Mouse (Mus musculus): ENCODE measurements around the gene Mrps21.

The Mrps21 gene

DNA sequence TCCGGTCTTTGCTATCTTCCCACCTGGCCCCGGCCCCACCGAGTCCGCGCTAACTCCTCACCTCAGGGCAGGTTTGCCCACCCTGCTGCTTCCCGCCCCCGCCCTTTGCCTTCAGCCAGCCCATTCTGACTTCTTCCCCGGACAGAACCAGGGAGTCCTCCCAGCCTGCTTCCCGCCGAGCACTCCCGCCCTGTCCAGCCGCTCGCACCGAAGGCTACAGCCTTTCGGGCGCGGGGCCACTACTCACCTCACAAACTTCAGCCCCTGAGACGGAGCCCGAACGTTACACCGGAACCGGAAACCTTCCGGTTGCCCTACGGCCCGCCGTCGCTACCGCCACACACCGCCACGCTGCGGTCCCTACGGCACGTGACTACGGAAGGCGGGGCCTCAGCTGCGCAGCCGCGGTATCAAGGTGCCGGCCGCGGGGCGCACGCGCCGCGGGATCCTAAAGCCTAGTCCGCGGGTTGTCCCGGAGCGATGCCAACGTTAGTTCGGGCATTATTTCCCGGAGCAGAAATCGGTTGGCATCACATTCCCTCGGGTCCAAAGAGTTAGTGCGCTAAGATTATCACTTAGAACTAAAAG, 15.7 kb downstream of the Mrps21 start, which contains the start of gene Prpf3:
Gene Prpf3 (minus strand): TSS at position 384 of the 588 bp plus-strand sequence.
- DNase-seq (ENCODE audit: low spot score in 2 of 2): peak; percentile 93 to 94

DNA sequence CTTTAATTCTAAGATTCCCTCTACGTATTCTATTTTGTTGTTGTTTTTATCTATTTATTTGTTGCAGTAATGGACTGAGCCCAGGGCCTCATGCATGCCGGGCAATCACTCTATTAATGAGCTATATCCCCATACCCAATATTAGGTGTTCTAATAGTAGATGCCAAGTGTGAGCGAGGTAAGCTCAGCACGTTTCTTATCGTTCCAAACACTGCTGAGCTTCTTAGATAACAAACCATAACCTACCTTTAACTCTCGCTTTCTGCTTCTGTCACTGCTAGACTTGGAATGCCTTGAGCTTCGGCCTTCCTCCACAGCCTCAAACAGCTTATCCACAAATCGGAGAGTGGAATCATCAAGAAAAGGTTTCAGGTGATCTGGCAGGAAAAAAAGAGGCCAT, 20.0 kb downstream of the Mrps21 start:
- no peak for DNase-seq (ENCODE audit: low spot score in 2 of 2)

DNA sequence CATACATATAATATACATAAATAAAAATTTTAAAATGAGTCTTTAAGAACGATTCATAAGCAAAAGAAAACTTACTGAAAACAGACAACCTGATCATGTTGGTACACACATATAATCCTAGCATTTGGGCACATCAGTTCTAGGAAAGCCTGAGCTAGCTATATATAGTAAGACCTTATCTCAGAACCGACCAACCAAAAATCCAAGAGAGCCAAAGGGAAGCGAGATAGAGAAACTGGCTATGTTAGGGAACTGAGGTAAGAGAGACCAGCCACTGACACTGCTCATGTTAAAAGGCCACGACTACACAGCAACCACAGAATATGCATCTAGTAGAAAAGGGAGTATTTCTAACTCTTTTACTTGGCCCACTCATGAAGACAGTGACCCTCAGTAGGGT, 20.7 kb downstream of the Mrps21 start:
- DNase-seq (ENCODE audit: low spot score in 2 of 2): no peak

DNA sequence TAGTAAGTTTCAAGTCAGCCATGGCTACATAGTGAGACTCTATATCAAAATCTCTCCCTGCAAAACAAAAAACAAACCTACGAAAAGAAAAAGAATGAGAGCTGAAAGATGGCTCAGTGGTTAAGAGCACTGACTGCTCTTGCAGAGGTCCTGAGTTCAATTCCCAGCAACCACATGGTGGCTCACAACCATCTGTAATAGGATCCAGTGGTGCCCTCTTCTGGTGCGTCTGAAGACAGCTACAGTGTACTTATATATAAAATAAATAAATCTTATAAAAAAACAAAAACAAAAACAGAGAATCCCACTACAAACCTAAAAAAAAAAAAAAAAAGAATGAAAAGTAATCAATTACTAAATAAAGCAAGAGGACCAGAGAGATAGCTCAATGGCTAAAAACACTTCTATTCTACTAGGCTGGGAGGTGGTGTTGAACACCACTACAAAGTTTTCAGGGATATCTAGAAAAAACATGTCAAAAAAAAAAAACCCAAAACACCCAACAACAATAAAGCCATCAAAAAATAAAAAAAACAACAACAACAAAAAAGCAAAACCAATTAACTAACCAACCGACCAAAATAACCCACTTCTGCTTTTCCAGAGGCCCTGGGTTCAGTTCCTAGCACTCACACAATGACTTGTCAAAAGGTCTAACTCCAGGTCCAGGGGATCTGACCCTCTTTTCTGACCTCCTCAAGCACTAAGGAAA, 28.7 kb downstream of the Mrps21 start:
- DNase-seq (ENCODE audit: low spot score in 2 of 2): no peak

DNA sequence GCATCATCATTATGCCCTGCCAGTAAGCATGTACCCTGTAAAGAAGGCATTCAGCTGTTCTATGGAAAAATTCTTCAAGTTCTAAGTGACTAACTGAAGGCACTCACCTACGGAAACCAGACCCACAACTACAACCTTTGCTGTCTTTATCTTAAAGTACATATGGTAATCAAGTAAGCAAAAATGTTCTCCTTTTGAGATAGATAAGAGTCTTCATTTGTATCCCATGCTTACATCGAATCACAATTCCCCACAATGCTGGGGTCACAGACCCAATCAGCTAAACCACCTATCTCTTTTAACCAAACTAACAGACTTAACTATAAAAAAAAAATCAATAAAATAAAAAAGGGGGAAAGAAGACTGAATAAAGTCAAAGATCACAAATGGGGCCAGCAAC, 32.1 kb downstream of the Mrps21 start:
- DNase-seq (ENCODE audit: low spot score in 2 of 2): no peak

DNA sequence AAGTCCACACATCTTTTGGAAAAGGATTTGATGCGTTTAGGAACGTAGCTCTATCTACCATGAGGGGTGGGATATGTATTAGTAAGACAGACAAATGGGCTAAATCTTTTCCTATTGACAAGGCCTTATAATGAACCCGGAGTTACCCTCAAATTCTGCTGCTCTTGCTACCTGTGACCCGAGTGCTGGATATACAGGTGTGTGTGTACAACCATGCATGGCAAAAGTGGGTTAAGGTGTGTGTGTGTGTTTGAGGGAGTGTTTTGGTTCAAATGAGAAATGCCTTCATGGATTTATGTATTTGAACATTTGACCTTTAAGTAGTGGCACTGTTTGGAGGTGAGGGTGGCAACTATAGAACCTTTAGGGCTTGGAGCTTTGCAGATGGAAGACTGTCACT, 42.3 kb downstream of the Mrps21 start:
- DNase-seq (ENCODE audit: low spot score in 2 of 2): no peak

DNA sequence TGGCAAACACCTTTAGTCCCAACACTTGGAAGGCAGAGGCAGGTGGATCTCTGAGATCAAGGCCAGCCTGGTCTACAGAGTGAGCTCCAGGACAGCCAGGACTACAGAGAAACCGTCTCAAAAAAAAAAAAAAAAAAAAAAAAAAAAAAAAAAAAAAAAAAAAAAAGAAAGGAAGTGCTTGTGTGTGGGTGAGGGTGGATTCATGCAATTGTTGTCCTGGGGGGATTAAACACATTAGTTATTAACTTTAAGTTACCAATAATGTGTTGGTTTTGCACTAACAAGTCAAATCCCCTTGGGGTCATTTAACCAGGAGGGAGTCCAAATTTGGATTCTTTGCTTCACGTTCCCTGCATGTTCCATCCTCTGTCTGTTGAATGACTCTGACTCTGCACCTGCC, 45.0 kb downstream of the Mrps21 start:
- no peak for DNase-seq (ENCODE audit: low spot score in 2 of 2)

DNA sequence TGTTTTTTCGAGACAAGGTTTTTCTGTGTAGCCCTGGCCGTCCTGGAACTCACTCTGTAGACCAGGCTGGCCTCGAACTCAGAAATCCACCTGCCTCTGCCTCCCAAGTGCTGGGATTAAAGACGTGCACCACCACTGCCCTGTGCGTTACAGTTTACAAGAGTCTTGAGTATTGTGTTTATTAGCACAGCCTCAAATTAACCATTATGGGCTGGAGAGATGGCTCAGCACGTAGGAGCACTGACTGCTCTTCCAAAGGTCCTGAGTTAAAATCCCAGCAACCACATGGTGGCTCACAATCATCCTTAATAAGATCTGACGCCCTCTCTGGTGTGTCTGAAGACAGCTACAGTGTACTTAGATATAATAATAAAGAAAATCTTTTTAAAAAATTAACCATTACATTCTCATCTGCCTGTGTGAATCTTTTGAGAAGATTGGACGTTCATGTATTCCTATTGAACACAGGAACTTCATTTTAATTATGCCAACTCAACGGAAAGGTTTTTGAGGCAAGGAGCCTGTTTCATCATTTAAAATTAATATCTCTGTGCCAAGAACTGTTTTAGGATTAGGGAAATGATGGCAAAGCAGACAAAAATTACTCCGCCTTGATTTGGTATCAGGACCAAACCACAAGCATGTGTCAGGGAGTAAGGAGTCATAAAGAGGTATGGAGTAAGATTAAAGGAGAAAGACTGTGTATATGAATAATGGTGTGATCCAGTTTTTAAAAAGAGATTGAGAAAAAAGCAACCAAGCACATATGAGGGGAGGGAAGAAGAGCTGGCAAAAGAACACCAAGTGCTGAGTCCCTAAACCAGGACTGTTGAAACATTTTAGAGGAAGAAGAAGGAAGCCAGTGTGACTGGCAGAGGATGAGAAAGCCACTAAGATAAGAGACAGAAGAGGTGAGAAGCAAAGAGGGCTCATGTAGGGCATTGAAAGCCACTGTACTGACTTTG, 51.0 kb downstream of the Mrps21 start:
- DNase-seq (ENCODE audit: low spot score in 2 of 2): no peak

DNA sequence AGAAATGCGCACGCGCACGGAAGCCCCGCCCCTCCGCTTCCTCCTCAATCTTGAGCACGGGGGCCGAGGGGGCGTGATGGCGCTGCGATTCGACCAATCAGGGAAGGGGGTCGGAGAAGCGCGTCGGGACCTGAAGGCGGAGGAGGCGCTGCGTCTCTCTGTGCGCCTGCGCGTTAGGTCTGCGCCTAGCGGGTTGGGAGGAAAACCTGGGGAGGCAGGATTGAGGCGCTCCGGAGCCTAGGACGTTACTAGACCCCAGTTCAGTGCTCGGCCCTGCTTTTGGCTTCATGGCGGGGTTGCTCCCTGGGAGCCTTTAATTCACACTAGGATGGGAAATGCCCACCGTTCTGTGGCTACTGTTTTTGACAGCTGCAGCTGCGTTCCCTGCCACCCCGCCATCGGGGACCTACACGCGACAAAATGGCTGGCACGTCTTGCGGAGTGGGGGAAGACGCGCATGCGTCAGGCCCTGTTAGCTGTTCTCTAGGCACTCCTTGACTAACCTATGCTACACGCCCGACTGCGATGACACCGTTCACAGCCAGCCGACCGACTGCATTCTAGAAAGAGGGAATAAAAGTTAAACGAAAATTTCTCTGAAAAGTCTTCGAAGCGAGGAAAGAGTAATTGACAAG, 51.9 kb downstream of the Mrps21 start:
- peak; percentile 98 to 100 for DNase-seq (ENCODE audit: low spot score in 2 of 2)

DNA sequence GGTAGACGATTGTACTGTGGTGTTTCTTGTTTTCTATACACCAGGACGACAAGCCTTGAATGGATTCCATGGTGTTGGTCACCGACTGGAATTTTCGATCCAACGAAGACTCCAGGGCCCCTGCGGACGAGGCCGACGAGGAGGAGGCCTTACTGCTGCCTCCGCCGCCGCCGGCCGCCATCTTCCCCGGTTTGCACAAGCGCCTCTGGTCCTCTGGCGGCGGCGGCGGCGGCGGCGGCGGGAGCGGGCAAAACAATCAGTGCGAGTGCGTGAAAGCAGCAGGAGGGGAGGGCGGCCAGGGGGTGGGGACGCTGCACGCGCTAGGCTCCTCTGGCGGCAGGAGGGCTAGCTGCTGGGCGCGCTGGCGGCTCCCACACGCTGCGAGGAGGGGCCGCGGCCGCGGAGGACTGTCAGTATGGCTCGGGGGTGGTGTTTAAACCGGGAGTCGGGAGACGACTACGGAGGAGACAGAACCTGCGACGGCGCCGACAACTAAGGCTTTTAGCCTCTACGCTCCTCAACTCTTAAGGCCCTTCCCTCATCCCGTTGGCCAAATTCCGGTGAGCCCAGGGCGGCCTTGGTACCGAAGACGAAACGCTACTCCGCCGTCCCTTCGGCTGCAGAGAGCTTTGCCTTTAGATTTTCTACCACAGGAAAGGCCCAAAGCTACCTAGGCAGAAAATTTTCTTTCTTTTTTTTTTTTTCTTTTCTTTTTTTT, 52.6 kb downstream of the Mrps21 start, which contains the start of gene Rprd2:
Gene Rprd2 (minus strand): TSS at position 293 of the 718 bp plus-strand sequence.
- peak; percentile 68 to 77 for DNase-seq (ENCODE audit: low spot score in 2 of 2)

DNA sequence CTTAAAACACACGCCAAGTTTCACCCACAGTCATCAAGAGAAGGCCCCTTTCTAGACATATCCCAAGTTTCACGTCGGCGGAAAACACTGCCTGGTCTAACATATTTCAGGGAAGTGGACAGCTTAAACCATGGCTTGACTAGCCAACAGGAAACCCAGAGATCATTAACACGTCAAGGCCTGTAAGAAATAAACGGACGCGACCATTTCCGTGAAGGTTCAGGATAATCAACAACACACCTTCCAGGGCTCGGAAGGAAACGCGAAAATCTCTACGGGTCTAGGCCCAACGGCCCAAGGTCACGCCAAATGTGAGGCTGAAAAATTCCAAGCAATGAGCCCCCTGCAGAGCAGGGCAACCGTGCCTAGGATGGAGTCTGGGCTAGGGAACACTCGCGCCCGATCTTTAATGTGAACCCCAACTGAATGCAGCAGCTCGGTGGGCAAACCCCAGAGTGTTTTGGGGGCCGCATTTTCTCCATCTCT, 53.2 kb downstream of the Mrps21 start:
- peak; percentile 36 to 50 for DNase-seq (ENCODE audit: low spot score in 2 of 2)

DNA sequence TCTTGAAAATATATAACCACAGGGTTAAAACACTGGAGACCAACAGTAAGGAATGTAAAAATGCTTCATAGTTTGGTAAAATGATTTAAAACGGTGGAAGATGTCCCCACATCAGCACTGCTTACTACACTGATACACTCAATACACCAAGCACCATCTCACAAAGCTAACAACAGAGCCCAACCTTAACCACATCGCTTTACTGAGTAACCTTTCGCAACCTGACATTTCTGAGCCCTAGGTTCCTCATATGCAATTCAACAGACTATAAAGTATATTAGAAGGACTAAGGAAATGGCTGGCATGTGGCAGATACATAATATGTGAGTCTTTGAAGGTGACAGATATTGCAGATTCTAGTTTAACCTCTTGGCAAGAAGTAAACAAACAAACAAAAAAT, 54.6 kb downstream of the Mrps21 start:
- no peak for DNase-seq (ENCODE audit: low spot score in 2 of 2)
